Mouse (Mus musculus): ENCODE measurements around the gene Tmem236.

Gene Tmem236

DNA sequence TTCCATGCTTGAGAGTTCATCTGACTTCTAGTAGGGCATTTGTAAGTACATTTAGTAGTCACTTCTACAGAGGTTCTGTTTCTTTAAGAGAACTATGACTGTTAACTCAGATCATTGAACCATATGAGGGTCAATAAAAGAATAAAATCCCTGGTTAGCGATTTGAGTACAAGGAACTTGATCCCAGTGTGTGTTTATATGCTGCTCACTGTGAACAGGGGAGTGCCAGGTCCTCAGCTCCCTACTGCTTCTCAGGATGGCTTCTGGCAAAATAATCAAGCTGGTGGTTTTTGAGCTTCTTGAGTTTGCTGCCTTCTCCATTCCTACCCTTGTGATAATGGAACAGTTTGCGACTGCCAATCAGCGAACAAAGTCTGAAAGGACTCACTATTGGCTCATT is at the start of gene Tmem236:
TSS of gene Tmem236 (plus strand) at position 190 of the 400 bp plus-strand sequence.
- no peak for DNase-seq

DNA sequence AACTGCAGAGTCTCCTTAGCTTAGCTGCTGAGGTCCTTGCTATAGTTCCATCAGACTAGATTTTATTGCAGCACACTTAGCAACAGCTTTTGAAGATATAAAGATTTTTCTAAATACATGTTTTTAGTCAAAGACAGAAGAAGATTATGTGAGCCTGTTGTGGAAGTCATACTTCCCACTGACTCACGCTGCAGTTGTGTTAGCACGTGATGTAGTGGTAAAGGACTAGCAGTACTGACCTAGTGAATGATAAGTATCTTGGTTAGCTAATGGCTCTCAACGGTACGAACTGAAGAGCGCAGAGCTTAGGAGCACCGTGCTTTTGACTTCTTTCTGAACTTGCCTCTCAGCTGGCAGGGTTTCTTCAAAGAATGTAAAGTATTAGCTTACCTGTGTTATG is 47.9 kb upstream of the Tmem236 start:
- DNase-seq = no peak

DNA sequence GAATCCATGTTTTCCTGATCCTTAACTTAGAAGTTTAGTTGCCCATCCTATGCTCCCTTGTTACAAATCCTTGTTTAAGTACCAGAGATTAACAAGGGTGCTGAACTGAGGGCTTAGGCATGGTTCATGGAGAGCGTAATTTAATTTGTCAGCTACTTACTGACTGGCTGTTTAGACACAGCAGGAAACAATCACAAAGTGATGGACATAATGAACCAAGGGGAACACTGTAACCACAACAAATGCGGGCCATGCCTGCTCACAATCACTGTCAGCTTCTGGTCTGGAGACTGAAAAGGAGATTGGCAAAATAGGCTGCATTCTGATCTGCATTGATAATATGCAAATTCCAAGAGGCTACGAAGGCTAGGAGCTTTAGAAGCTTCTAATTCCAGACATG is 46.7 kb upstream of the Tmem236 start:
- DNase-seq = no peak

DNA sequence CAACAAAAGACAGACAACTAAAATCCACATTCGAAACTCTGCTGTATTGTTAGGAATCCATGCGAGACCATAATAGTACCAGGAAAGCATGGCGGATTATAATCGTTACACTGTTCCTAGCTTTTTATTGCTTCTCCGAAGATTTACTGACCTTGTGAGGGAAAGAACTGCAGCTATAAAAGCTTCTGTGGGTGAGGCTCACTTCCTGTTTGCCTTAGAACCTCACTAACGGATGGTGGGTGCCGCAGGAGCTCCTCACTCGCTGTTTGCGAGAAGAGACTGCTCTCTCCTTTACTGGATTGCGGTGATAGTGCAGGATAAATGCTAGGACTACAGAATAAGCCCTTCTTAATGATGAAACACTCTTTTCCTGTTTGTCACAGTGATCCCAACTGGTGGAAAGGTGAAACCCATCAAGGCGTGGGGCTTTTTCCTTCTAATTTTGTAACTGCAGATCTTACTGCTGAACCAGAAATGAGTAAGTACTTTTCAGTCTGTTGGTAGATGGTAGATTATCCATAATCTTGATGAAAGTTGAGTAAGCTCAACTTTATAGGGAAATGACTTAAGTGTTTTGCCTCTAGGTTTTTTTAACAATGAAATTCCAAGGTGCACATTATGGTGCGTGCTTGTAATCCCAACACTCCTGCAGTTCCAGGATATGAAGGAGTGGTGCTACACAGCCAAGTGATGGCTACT is 43.5 kb upstream of the Tmem236 start:
- no peak for DNase-seq

DNA sequence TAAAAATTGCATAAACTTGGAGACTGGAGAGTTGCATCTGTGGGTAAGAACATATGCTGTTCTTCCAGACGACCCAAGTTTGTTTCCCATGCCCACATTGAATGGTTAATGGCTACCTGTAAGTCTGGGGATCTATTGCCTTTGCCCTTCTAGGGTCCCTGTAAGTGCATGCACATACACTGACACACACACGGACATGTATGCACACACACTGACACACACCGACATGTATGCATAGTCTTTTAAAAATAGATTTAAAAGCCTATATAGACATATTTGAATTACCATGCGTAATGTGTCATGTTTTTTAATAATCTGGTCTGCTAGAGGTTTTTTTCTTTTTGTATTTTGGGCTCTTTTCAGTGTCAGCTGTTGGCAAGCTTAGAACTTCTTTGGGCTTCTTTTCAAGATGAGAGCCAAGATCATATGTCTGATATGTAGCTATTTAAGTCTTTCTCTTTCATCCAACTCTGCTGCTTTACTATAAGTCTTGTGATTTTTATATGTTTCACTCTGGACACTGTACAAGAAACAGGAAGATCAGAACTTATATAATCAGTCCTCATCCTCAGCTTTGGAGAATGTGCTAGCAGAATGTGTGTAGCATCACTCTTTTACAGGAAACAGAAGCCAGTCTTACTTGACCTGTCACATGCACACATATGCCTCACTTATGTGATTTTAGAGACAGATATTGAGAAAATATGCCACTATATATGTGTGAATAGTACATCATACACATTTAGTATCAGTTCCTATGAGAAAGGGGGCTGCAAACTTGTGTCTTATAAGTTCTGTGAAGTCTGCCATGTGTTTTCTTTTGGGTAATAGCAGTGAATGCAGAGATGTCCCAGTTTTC is 41.6 kb upstream of the Tmem236 start:
- no peak for DNase-seq

DNA sequence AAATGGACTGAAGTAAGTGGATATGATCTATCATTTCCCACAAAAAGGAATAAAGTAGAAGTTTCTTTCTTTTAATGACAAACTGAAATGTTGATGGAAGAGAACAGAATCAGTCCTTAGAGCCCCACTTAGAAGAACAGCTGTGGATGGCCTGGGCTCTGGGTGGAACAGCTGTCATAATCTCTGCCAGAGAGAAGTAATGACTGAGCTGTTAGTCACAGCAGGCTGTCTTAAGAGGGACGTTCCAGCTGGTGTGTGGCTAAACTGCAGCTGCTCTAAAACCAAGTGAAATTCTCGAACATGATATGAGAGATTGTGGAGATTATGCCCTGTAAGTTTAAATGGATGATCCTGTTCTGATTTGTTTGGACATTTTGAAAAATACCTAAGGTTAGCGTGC is 37.4 kb upstream of the Tmem236 start:
- DNase-seq = no peak

DNA sequence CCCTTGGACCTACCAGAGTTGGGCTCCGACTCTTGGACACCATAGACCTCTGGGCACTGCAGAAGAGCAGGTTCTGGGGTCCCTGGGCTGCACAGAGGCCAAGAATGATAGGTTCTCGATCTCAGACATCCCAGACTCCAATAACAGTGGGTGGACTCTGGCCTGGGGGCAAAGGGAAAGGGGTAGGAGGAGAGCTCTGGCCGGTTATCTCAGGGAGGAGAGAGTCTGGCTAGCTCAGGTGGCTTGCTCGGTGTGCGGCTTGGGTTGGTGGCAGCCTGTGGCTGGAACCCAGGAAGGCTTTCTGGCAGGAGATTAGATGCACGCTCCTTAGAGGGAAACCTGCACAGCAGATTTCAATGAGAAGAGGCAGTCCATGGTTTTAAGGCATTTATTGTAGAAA is 34.7 kb upstream of the Tmem236 start:
- DNase-seq = no peak

DNA sequence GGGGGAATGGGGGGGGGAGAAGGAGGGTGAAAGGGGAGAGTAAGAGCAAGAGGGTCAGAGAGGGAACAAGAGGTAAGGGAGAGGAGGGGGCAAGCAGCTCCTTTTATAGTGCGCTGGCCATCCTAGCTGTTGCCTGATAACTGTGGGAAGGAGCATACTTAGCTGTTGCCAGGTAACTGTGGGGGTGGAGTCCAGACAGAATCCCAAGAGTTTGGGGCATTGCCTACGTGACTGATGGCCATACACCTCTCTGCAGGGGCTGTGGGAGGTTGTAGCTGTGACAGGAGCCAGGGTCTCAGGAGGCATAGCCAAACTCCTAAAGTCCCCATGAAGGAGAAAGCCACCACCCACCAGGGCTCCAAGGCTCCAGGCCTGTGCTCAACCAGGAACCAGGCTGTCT is 34.3 kb upstream of the Tmem236 start:
- no peak for DNase-seq

DNA sequence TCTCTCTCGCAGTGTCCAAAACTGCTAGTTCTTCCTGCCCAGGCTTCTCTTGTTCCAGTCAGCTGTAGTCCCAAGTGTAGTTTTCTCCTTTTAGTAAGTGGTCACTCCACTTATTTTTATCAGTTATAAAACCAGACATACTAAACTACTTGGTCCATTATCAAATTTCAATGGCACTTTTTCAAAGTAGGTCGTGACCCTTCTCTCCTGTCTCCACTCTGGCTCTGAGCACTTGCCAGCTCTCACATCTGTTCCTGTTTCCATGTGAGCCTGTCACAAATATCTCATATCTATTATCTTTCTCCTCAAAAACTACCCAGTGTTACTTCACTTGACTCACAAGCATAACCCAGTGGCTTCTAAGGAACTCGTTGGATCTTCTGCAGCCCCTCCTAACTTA is 29.0 kb upstream of the Tmem236 start:
- DNase-seq = no peak

DNA sequence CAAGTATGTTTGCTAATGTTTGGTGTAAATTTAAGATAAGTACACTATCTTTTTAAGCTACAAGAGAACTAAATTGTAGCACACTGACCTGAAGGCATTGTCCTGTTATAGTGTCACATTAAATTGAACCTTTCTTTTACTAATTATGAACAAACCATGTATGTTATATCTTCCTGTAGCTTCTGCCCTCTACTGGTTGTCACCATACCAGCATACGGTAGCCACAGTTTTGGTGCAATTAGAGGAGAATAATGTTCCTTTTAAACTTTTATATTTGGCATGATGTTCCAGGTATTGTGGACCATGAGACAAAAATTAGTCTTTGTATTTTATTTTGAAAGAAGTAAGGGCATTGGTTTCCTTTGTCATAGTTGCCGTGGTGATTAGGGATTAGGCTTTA is 27.4 kb upstream of the Tmem236 start:
- peak in 1 of 2 experiments; percentile 34 for DNase-seq

DNA sequence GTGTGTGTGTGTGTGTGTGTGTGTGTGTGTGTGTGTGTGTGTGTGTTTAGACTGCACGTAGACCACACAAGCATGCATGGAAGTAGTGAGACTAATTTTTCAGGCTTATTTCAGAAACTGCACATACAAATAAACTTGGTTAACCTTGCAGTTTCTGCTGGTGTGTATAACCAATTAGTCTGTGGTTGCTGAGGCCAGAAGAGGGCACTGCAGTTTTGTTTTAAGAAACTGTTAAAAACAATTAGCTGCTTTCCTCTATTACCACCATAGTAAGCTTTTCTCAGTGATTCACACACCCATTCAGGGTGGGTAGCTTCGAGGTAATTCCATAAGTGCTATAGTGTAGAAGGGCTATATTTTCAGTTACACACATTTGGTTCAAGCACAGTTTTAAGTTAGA is 23.5 kb upstream of the Tmem236 start:
- peak; percentile 42 to 53 for DNase-seq

DNA sequence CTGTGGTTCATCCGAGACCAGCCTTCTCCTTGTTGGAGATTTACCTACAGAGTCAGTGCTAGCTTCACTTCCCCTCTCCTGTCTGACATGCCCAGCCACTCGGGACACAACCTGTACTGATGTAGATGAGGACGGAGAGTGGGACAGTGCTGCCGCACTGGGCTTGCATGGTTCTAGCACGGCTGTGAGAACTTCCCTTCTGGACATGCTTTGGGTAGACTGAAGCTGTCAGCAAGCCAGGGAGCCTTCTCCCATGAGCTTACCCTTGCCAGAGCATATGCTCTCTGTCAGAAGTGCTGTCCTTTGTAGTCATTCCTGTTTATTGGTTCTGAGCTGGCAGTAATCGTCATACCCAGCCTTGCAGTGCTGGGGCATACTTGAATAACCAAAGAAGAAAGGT is 22.5 kb upstream of the Tmem236 start:
- peak; percentile 42 to 51 for DNase-seq

DNA sequence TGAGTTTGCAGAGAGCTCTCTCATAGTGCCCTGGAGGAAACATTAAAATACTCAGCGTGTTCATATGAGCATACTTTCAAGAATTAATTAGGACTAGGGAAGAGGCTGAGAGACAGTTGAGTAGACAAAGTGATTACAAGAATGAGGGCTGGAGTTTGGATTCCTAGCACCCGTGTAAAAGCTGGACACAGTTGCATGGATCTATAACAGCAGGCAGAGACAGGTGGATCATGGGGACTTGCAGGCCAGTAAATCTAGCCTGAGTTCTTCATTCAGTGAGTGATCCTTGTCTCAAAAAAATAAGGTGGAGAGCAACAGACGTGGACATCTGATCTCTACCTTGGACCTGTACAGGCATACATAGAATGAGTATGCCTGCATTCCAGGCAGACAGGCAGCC is 15.3 kb upstream of the Tmem236 start:
- DNase-seq = no peak

DNA sequence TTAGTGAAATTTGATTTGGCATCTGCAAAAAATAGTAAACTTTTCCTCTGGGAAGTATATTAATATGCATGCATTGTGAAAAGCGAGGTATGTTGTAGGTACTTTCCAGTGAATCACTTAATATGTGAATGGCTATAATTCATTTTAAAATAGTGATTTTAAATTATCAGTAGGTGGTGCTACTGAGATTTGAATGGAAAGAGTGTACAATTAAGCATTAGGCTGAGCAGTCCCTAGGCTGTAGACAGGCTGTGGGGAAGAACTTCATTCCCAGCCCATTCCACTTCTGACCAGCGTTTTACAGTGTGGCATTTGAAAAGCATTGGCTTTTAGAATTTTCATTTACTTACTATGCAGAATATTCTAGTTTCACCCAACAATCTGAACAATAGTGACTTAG is 14.6 kb upstream of the Tmem236 start:
- no peak for DNase-seq

DNA sequence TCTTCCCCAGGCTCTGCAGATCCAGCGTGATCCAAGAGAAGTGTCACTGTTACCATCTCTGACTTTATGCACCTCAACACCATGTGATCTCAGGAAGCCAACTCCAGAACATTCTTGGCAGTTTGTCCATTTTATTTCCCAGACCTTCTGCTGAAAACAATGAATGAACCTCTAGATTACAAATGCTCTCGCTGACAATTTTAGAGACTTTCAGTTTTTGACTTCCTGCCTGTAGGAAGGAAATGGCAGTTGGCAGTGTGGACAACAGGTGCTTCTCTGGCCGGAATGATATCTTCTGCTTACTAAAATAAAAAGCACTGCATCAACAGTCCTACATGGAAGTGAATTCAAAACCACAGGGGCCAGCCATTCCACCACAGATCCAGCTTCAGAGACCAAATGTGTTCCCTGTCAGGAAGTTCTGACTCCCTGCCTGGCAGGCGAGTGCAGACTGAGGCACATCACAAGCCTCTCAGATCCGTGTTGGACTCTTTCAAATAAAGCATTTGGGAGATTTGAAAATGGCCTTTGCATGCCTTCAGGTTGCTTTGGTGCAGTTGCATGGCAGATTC is 9.8 kb upstream of the Tmem236 start:
- DNase-seq = no peak

DNA sequence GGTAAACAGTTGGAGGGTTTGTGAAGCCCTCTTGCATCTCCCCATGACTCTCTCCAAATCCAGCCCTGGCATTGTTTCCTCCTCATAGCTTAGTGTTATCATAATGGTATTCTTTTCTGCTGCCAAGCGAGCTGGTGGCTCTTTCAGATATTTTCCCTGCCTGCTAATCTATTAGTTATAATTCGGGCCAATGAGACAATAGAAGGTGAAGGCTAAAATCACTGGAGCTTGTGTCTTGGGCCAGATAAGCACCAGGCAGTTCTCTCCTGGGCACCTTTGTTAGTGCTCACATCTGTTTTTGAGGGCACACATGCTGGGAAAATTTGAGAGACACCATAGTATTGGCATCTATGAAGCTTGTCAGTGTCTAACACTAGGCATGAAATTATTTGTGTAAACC is 9.3 kb upstream of the Tmem236 start:
- DNase-seq = no peak

DNA sequence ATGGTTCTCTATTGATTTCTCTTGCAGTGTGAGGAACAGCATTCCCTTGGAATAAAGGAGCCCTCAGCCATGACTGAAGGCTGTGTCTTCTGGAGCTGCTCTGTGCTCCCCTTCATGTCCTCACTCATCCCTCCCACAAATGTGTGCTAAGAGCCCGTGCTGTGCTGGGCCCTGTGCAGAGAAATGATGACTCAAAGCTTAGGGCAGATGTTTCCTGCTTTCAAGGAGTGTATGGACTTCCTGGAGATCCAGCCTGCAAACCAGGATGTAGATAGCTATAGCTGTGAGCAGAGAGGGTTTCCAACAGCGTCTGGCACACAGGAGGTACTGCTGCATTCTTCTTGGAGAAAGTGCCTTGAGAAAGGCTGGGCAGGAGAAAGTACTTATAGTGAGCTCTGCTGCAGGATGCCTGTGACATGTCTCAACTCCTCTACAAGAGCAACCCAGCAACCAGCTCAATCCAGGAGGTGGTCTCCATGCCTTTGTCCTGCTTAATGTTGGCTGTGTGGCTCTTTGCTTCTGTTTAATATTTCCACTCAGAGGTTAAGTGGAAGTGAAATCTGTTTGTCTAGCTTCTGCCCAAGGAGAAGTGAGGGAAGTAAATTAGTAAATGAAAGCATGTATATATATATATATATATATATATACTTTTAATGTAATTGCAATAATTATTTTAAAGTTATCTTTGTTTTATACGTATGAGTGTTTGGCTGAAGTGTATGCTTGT is 8.5 kb upstream of the Tmem236 start:
- no peak for DNase-seq

DNA sequence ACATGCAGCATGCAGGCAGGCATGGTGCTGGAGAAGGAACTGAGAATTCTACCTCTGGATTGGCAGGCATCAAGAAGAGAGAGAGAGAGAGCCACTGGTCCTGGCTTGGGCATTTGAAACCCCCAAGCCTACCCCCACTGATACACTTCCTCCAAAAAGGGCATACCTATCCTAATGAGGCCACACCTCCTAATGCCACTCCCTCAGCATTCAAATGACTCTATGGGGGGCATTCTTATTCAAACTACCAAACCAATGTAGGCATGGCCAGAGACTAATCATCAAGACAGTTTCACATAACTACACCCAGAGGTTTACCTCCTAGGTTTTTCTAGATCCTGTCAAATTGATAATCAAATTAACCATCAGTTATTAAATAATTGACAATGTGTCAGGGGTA is 6.6 kb upstream of the Tmem236 start:
- DNase-seq = no peak

DNA sequence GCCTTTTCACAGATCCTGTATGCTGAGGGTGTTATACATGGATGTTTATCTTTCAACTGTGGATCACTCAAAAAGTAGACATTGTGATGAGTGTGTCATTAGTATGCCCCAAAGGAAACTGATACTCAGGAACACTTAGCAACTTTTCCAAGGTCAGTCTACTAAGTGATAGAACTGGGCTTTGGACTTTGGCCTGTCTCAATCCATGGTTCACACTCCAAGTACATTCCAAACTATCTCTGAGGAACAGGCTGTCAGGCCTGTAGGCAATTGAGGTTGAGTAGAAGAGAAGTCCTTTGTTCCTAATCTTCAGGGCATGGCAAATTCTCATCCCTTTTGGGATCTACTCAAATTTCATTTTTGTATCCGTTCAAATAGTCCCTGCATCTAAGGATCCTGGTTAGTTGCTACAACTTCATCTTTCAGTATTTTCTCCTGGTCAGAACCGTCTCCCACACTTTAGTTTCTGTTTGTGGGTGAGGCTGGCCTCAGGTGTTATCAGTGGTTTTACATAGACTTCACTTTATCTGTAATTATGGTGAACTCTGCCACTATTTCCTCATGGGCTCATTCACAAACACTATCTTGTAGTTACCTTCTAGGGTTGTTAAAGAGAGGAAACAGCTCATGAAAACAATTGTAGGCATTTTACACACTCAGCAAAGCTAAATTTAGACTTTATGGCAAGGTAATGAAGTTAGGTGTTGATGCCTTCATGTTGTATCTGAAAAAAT is 2.3 kb downstream of the Tmem236 start:
- DNase-seq = no peak

DNA sequence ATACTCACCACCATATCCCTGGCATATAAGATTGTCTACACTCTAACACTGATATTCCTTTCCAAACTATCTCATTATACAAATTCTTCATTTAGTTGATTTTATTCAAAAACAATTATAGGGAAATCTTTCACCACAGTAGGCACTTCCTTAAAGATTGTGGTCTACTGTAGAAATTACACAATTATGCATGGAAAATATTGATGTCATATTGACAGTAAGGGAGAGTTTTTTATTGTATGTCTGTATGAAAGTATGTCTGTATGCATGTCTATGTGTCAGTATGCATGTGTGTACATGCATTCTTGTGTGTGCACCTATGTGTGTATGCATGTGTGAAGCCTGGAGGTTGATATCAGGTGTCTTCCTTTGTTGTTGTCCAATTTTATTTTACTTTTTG is 10.1 kb downstream of the Tmem236 start:
- no peak for DNase-seq

DNA sequence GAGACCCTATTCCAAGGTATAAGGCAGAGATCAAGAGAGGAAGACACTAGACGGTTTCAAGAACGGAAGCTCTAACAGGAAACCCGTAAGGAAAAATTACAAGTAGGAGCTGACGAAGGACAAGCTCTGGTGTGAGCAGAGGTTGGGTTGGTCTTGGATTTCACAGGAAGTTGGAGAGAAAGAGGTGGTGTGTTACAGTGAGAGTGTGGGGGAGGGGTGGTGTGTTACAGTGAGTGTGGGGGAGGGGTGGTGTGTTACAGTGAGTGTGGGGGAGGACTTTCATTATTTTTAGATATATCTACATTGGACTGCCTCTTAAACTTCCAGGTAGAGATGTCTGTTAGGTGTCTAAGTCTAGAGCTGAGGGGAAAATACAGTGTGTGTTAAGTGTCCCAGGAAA is 16.4 kb downstream of the Tmem236 start:
- no peak for DNase-seq

DNA sequence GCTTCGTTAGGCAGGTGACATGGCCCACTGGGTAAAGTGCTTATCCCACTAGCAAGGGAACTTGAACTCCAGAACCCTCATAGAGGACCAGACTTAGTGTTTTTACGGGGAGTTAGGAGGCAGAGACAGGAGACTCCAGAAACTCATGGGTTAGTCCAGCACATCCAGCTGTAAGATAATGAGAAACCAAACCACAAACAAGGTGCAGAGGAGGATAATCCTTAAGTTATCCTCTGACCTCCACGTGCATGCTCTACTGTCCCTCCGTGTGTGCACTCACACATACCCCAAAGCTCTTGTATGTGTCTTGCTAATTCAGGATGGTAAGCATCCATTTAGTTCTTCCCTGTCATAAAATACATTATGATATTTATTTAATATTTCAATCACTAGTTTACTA is 17.3 kb downstream of the Tmem236 start:
- no peak for DNase-seq

DNA sequence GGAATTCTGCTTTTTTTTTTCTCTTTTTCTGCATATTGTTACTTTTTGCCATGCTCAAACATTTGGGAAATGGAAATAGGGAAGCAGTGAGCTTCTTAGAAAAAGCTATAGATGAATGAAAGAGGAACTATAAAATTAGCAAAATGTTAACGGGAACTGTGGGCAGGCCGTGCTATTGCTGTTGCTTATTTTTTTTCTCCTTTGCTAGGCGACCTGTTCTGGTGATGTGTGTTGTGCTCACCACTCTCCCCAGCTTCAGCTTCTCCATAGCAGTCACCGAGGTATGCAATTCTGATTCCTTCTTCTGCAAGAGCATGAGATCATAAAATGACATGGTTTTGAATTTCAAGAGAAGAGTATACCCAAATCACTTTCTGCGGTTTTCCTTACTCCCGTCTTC is 17.7 kb downstream of the Tmem236 start:
- no peak for DNase-seq

Data from cerebellum, postnatal 14 days (tissue).